Mouse (Mus musculus) neural tube, embryonic 11.5 days (tissue): ENCODE data around the gene Dusp1. TPM values are rescaled to one million over a fixed set of nuclear protein-coding genes. Genes with fewer than 3 reads are reported as not detected.

Experiments used
- ATAC-seq: fragments of 200-750 bp; cut with Nextera tagmentation; 2 replicates; pipeline ENCODE4 v1.8.0; 2017; ENCODE audit warnings: moderate number of reproducible peaks, mild to moderate bottlenecking, moderate TSS enrichment, moderate library complexity; ENCODE audit not compliant: insufficient read depth, low FRiP score, low TSS enrichment
- DNase-seq: peaks from one replicate; pipeline ENCODE4 v3.0.0-alpha.2; 2015; ENCODE audit warnings: low spot score
- H3K27ac ChIP-seq: fragments of 300-500 bp; sonication (generic); 2 replicates; pipeline ENCODE4 v1.5.1; 2014; ENCODE audit warnings: low read depth, mild to moderate bottlenecking, low read length
- H3K27me3 ChIP-seq: fragments of 300-500 bp; sonication (generic); 2 replicates; pipeline ENCODE4 v1.6.1; 2014; ENCODE audit warnings: mild to moderate bottlenecking, low read length, mixed read lengths; ENCODE audit not compliant: control insufficient read depth, insufficient read depth
- H3K36me3 ChIP-seq: fragments of 300-500 bp; sonication (generic); 2 replicates; pipeline ENCODE4 v1.6.1; 2014; ENCODE audit warnings: mild to moderate bottlenecking, low read length, moderate library complexity, mixed read lengths; ENCODE audit not compliant: control insufficient read depth, insufficient read depth
- H3K4me1 ChIP-seq: fragments of 300-500 bp; sonication (generic); 2 replicates; pipeline ENCODE4 v1.6.1; 2014; ENCODE audit warnings: low read length, mixed read lengths; ENCODE audit not compliant: control insufficient read depth, insufficient read depth
- H3K4me2 ChIP-seq: fragments of 300-500 bp; sonication (generic); 2 replicates; pipeline ENCODE4 v1.6.1; 2014; ENCODE audit warnings: low read depth, mild to moderate bottlenecking, moderate library complexity
- H3K4me3 ChIP-seq: fragments of 300-500 bp; sonication (generic); 2 replicates; pipeline ENCODE4 v1.5.1; 2014; ENCODE audit warnings: low read depth, low read length
- H3K9ac ChIP-seq: fragments of 300-500 bp; sonication (generic); 2 replicates; pipeline ENCODE4 v1.6.1; 2014; ENCODE audit warnings: mild to moderate bottlenecking, low read length
- H3K9me3 ChIP-seq: fragments of 300-500 bp; sonication (generic); 2 replicates; pipeline ENCODE4 v1.6.1; 2016; ENCODE audit warnings: low read length; ENCODE audit not compliant: control insufficient read depth
- WGBS: fragments of 180-500 bp; shearing (Covaris S2); extraction: QIAGEN DNeasy Blood & Tissue Kit; methylation state at CpG from one replicate; pipeline ENCODE4 v1.1.7; 2014; 5-methylcytosine and 5-hydroxymethylcytosine counted together
- polyA plus RNA-seq: library from polyadenylated mRNA; unstranded; fragments of >200 nt; fragmentation: Nextera tagmentation; extraction: Ambion mirVana; gene quantifications from 2 replicates; pipeline ENCODE4 v1.2.1, GENCODE M21; 2014

Gene Dusp1
- polyA plus RNA-seq, 1 experiment from 2014 or later = 34.0 TPM

DNA sequence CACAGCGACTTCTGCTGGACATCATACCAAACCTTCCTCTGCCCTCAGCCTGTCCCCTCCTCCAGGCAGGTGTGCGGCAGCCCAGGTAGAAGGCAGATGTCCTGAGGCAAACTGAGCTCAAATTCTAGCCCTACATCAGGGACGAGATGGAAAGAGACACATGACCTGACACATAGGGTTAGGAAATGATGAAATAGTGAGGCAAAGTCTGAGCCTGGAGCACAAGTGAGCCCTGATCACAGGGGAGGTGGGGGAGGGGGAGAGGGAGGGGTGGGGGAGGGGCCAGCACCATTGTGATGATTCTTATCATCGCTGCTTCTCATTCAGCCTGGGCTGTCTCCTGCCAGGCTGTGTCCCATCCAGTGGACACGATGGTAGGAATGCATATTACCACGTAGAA lies 40.0 kb upstream of the Dusp1 start:
- 0 out of 2 replicates have a peak overlapping the region, but pooled peaks have one; percentile 20 for H3K27ac ChIP-seq
- no peak for DNase-seq

DNA sequence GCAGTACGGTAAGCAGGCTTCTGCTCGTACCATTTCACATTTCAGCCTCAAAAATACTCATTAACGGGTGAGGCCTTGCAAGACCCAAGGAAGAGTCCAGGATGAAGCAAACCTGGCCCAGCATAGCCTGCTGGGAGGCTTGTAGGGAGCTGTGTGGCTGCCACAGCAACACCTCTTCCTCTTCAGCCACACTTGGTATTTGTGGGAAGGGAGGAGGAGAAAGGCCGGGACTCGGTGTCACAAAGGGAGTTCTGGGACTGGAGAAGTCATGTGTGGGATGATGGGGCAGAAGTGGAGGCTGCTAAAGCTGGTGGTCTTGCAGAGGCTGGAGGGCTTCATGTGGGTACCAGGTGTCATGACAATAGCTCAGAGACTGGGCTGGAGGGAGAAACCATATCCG lies 39.6 kb upstream of the Dusp1 start:
- H3K27ac ChIP-seq = 0 out of 2 replicates have a peak overlapping the region, but pooled peaks have one; percentile 20
- no peaks in the 10 kb centered on the region; the same call in 1 of the 2 replicates for H3K36me3 ChIP-seq
- no peak for ATAC-seq
- no peaks in the 10 kb centered on the region for H3K9me3 ChIP-seq
- H3K4me3 ChIP-seq = no peak overlapping the region
- no peaks in the 10 kb centered on the region for H3K27me3 ChIP-seq
- no peak for DNase-seq
- H3K4me2 ChIP-seq = no peak overlapping the region
- 69% methylated on average over 6 of the region's 6 CpGs for WGBS
- H3K4me1 ChIP-seq = peaks cover 9% of the 10 kb centered on the region; the same call in 1 of the 2 replicates
- no peak overlapping the region for H3K9ac ChIP-seq

More for the DNA sequence above, 40.0 kb upstream of the Dusp1 start:
- peaks cover 9% of the 10 kb centered on the region; the same call in 1 of the 2 replicates for H3K4me1 ChIP-seq
- ATAC-seq = no peak
- no peaks in the 10 kb centered on the region; the same call in 1 of the 2 replicates for H3K36me3 ChIP-seq
- no peaks in the 10 kb centered on the region for H3K27me3 ChIP-seq
- no peaks in the 10 kb centered on the region for H3K9me3 ChIP-seq
- no peak overlapping the region for H3K4me2 ChIP-seq
- WGBS = 50% methylated on average over 6 of the region's 6 CpGs
- H3K4me3 ChIP-seq = no peak overlapping the region
- H3K9ac ChIP-seq = no peak overlapping the region

DNA sequence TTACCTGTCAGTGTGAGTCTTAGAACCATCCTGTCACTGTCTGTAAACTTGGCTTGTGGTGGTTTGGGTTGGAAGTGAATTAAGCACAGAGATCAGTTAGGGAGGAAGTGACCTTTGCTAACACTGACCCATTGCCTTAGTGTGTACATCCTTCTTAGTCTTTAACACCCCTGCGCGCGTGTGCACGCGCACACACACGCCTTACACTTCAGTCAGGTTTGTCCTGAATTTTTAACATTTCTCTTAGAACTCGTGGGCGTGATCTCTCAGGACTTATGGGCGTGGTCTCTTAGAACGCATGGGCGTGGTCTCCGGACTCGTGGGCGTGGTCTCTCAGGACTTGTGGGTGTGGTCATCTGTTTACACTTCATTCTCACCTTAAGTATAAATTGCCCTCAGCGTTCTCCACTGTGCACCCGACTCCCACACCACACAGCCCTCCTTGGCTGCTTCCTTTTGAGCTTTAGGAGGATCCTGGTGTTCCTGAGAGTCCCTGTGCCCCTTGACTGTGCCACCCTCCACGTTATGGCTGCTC lies 39.1 kb upstream of the Dusp1 start:
- ATAC-seq (no peak), DNase-seq (no peak)
- Histone ChIP-seq H3K36me3 (no peaks in the 10 kb centered on the region; the same call in 1 of the 2 replicates), H3K27ac (no peak overlapping the region), H3K9me3 (no peaks in the 10 kb centered on the region), H3K4me2 (no peak overlapping the region), H3K9ac (no peak overlapping the region), H3K4me3 (no peak overlapping the region), H3K27me3 (no peaks in the 10 kb centered on the region), H3K4me1 (peaks cover 9% of the 10 kb centered on the region; the same call in 1 of the 2 replicates)
- 71% methylated on average over 17 of the region's 17 CpGs for WGBS

DNA sequence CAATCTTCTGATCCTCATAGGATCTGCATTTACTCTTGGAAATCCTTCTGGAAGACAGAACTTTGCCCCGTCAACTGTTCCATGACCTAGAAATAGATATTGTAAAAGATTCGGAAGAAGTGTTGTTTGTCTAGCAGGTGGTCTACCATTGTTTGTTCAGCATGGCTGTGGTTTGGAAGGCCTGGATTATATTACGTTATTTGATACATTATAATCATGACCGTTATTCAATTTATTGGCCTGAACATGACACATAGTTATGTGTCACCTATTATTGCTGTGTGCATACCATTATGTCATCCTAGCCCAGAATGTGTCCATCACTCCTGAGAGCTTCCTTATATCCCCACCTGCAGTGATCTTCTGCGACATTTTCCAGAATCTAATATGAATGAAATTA lies 36.9 kb upstream of the Dusp1 start:
- no peak overlapping the region for H3K4me3 ChIP-seq
- no peak overlapping the region for H3K4me2 ChIP-seq
- WGBS = 95% methylated on average over 5 of the region's 5 CpGs
- no peaks in the 10 kb centered on the region for H3K27me3 ChIP-seq
- ATAC-seq = no peak
- H3K9ac ChIP-seq = no peak overlapping the region
- no peak overlapping the region for H3K27ac ChIP-seq
- no peaks in the 10 kb centered on the region for H3K9me3 ChIP-seq
- H3K4me1 ChIP-seq = peaks cover 9% of the 10 kb centered on the region; the same call in 1 of the 2 replicates
- DNase-seq = no peak
- H3K36me3 ChIP-seq = no peaks in the 10 kb centered on the region

DNA sequence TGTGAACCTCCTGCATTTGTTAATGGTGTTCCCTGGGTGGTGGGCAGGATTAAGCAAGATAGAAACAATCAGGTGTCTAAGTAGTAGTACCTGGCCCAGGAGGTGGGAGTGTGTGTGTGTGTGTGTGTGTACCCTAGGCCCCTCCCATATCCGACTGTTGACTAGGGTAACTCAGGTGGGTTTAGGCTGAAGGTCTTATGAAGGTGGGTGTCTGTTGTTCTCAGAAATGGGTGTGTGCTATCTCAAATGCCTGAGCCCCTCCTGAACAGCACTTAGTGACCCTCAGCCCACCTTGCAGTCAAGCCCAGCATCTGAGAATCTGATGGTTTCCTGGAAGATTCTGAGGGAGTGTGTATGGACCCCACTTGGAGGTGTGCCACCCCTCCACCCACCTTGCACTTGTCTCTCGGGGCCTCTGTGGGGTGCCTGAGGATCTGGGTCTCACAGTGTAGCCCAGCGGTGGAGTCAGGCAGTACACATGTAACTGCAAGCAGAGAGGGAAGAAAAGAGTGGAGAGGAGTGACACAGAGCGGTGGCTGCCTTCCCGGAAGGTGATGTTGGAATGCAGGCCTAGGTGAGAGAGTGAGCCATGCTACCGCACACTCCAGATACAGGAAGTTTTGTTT lies 35.0 kb upstream of the Dusp1 start:
- 87% methylated on average over 6 of the region's 6 CpGs for WGBS
- H3K27ac ChIP-seq = no peak overlapping the region
- no peak for ATAC-seq

GRCm38 (mm10) chr17:26596168-26596658 lies 34.3 kb upstream of the Dusp1 start:
- Histone ChIP-seq H3K27me3 (no peaks in the 10 kb centered on the region), H3K27ac (0 out of 2 replicates have a peak overlapping the region, but pooled peaks have one; percentile 4), H3K36me3 (no peaks in the 10 kb centered on the region), H3K4me1 (no peaks in the 10 kb centered on the region), H3K4me3 (no peak overlapping the region), H3K9ac (no peak overlapping the region), H3K9me3 (no peaks in the 10 kb centered on the region), H3K4me2 (no peak overlapping the region)
- 63% methylated on average over 7 of the region's 7 CpGs for WGBS
- DNase-seq (no peak), ATAC-seq (no peak)

More for the DNA sequence above, 35.0 kb upstream of the Dusp1 start:
- H3K36me3 ChIP-seq = no peaks in the 10 kb centered on the region
- no peak overlapping the region for H3K4me2 ChIP-seq
- no peak for DNase-seq
- H3K27me3 ChIP-seq = no peaks in the 10 kb centered on the region
- no peak overlapping the region for H3K4me3 ChIP-seq
- no peaks in the 10 kb centered on the region for H3K9me3 ChIP-seq
- no peak overlapping the region for H3K9ac ChIP-seq
- H3K4me1 ChIP-seq = peaks cover 5% of the 10 kb centered on the region; the same call in 1 of the 2 replicates

GRCm38 (mm10) chr17:26595448-26596167 lies 33.7 kb upstream of the Dusp1 start:
- ATAC-seq (no peak), DNase-seq (no peak)
- H3K27me3 ChIP-seq = no peaks in the 10 kb centered on the region
- H3K4me1 ChIP-seq = no peaks in the 10 kb centered on the region
- 72% methylated on average over 7 of the region's 7 CpGs for WGBS
- no peaks in the 10 kb centered on the region for H3K9me3 ChIP-seq
- H3K4me2 ChIP-seq = no peak overlapping the region
- H3K27ac ChIP-seq = no peak overlapping the region
- no peak overlapping the region for H3K4me3 ChIP-seq
- no peak overlapping the region for H3K9ac ChIP-seq
- no peaks in the 10 kb centered on the region for H3K36me3 ChIP-seq

DNA sequence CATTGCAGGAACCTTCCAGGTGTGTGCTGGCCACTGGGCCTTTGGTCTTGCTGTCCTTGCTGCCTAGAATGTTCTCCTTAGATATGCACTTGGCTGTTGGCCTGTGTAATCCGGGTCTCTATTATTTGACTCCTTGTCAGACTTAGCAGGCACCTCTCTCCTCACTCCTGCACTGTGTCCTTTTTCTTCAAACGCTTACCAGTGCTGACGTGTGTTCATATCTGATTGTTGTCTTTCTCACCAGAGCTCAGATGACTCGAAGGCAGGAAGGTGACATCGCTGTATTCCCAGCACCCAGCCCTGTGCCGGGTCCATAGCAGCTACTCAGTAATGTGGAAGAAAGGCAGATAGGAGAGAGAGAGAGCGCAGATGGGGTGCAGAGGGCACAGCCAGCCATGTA lies 33.0 kb upstream of the Dusp1 start:
- H3K4me1 ChIP-seq = no peaks in the 10 kb centered on the region
- H3K9me3 ChIP-seq = no peaks in the 10 kb centered on the region
- ATAC-seq (no peak), DNase-seq (no peak)
- no peak overlapping the region for H3K4me3 ChIP-seq
- H3K4me2 ChIP-seq = no peak overlapping the region
- WGBS = 86% methylated on average over 7 of the region's 7 CpGs
- H3K9ac ChIP-seq = no peak overlapping the region
- H3K36me3 ChIP-seq = no peaks in the 10 kb centered on the region
- no peaks in the 10 kb centered on the region for H3K27me3 ChIP-seq
- no peak overlapping the region for H3K27ac ChIP-seq
